Mouse (Mus musculus) spleen, adult 2 months (tissue): ENCODE measurements around the gene Rpl3. TPM values are rescaled to one million over a fixed set of nuclear protein-coding genes. Genes with fewer than 3 reads are reported as not detected.

Source experiments
- DNase-seq, 2 experiments: peaks; one replicate each; pipeline versions ENCODE4 v3.0.0 to v3.0.0-alpha.2; 2012 to 2021; ENCODE audit warnings: low spot score in 2 of 2, low read depth in 1 of 2
- H3K27ac ChIP-seq: fragments of 200-500 bp; 2 replicates; pipeline ENCODE4 v1.5.1; 2012; ENCODE audit warnings: low read length, inconsistent platforms; ENCODE audit not compliant: insufficient read depth
- H3K27me3 ChIP-seq: fragments of 200-500 bp; 2 replicates; pipeline ENCODE4 v1.6.1; 2012; ENCODE audit warnings: mild to moderate bottlenecking, moderate library complexity, low read length, inconsistent platforms; ENCODE audit not compliant: control insufficient read depth, insufficient read depth
- H3K36me3 ChIP-seq: fragments of 200-500 bp; 2 replicates; pipeline ENCODE4 v1.6.1; 2012; ENCODE audit warnings: mild to moderate bottlenecking, low read length, inconsistent platforms; ENCODE audit not compliant: control insufficient read depth, insufficient read depth
- H3K4me1 ChIP-seq: fragments of 200-500 bp; 2 replicates; pipeline ENCODE4 v1.6.1; 2011; ENCODE audit warnings: inconsistent platforms; ENCODE audit not compliant: control insufficient read depth, insufficient read depth, insufficient read length
- H3K4me3 ChIP-seq: fragments of 200-500 bp; 2 replicates; pipeline ENCODE4 v1.5.1; 2011; ENCODE audit warnings: mild to moderate bottlenecking, inconsistent platforms; ENCODE audit not compliant: insufficient read depth, insufficient read length; ENCODE audit errors: extremely low read depth
- CTCF ChIP-seq: fragments of 200-500 bp; IDR thresholded peaks from 2 replicates; pipeline ENCODE4 v1.5.1; 2011; ENCODE audit warnings: mild to moderate bottlenecking, inconsistent platforms; ENCODE audit not compliant: insufficient read depth, insufficient read length, insufficient replicate concordance; ENCODE audit errors: extremely low read depth
- POLR2A ChIP-seq: fragments of 200-500 bp; IDR thresholded peaks from 2 replicates; pipeline ENCODE4 v1.6.1; 2011; ENCODE audit warnings: low read depth, low read length, inconsistent platforms
- WGBS: fragments of 180-500 bp; shearing (Covaris S2); methylation state at CpG from one replicate; pipeline ENCODE4 v1.1.7; 2018; 5-methylcytosine and 5-hydroxymethylcytosine counted together
- polyA plus RNA-seq: library from polyadenylated mRNA; depleted of rRNA; stranded (reverse); fragments of >200 nt; gene quantifications from 2 replicates; pipeline ENCODE4 v1.2.3, GENCODE M21; 2012

Gene Rpl3
- polyA plus RNA-seq, 1 experiment: 833 TPM

DNA sequence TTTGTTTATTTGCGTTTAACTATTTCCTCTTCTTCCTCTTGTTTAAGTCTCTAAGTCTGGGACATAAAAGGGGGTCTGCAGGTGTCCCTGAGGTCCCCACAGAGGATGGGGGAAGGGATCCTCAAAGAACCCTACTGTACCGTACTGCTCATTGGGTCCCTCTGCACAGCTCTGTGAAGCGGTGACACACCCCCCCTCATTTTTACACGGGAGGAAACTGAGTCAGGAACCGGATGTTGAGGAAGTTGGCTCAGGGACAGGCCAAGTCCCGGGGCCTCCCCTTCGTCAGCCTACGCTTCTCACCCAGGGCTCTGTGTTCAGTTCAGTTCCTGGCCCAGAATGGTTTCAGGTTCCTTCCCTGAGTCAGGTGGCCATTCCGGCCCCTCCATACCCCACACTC is 39.9 kb downstream of the Rpl3 start:
- TF ChIP-seq POLR2A (no peak), CTCF (no peak)
- no peaks in the 10 kb centered on the region; the same call in 1 of the 2 replicates for H3K4me1 ChIP-seq
- DNase-seq: no peak
- no peaks in the 10 kb centered on the region for H3K36me3 ChIP-seq
- WGBS: 23% methylated on average over 9 of the region's 9 CpGs
- H3K27me3 ChIP-seq: no peaks in the 10 kb centered on the region
- no peak overlapping the region for H3K4me3 ChIP-seq
- H3K27ac ChIP-seq: no peak overlapping the region

GRCm38 (mm10) chr15:80051092-80051761 is 40.4 kb downstream of the Rpl3 start:
- Histone ChIP-seq H3K27ac (no peak overlapping the region), H3K4me1 (no peaks in the 10 kb centered on the region; the same call in 1 of the 2 replicates), H3K36me3 (no peaks in the 10 kb centered on the region), H3K27me3 (no peaks in the 10 kb centered on the region), H3K4me3 (no peak overlapping the region)
- no peak for TF ChIP-seq CTCF
- TF ChIP-seq POLR2A: no peak
- 73% methylated on average over 19 of the region's 19 CpGs for WGBS
- no peak for DNase-seq

DNA sequence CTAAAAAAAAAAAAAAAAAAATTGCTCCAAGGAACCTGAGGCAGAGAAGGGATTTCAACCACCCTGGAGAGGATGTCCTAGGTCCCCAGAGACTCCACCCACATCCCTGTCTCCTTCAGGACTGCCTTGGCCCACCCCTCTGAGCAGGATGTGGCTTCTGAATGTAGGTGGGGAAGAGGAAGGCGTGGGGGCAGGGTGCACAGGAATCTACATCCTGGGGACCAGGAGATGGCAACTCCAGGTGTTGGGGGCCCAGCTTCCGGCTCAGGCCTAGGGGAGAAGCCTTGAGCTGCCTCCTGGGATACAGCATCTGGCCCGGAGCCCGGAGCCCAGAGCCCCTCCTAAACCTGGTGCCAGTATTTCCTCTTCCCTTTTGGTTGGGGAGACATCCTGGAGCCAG is 41.6 kb downstream of the Rpl3 start:
- H3K4me3 ChIP-seq: no peak overlapping the region
- no peaks in the 10 kb centered on the region; the same call in 1 of the 2 replicates for H3K4me1 ChIP-seq
- TF ChIP-seq POLR2A (no peak), CTCF (no peak)
- H3K36me3 ChIP-seq: no peaks in the 10 kb centered on the region
- WGBS: 34% methylated on average over 4 of the region's 4 CpGs
- no peak overlapping the region for H3K27ac ChIP-seq
- H3K27me3 ChIP-seq: no peaks in the 10 kb centered on the region
- DNase-seq: no peak

DNA sequence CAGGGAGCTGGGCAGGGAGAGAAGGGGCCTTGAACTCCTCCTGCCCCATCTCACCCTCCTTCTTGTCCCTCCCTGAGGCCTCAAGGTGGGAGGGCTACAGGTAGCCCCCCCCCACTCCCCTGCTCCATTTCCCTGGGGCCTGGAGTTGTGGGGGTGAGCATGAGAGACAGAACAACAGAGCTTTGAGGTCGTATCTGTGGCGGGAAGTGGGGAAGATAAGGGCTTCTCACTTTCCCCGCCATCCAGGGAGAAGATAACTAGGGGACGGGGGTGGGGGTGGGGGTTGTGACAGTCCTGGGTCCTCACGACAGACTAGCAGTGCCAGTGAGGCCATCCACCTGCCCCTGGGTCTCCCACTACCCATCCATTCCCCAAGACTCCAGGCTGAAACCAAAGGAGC is 43.7 kb downstream of the Rpl3 start:
- no peak for TF ChIP-seq CTCF
- no peak for TF ChIP-seq POLR2A
- no peaks in the 10 kb centered on the region for H3K27me3 ChIP-seq
- DNase-seq: no peak
- no peak overlapping the region for H3K27ac ChIP-seq
- H3K4me1 ChIP-seq: no peaks in the 10 kb centered on the region; the same call in 1 of the 2 replicates
- no peaks in the 10 kb centered on the region for H3K36me3 ChIP-seq
- 53% methylated on average over 5 of the region's 5 CpGs for WGBS
- H3K4me3 ChIP-seq: no peak overlapping the region

DNA sequence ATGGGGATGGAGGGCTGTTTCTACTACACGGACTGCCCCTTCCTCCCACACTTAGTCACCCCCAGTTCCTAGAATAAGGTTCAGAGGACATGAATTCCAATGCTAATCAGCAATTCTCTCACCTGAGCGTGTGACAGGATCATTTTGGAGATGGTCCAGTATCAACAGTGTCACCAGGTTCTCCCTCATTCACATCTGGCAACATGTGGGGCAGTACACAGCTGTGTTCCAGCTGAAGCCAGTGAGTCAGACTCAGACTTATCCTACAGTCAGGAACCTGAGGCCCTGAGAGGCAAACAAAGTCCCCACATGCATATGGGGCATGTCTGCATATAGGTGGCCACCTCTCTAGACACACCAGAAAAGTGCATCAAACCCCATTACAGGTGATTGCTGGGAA is 44.4 kb downstream of the Rpl3 start:
- TF ChIP-seq CTCF (no peak), POLR2A (no peak)

GRCm38 (mm10) chr15:80045749-80046148 is 45.9 kb downstream of the Rpl3 start:
- no peak for DNase-seq

More for the DNA sequence above, 44.4 kb downstream of the Rpl3 start:
- Histone ChIP-seq H3K27me3 (no peaks in the 10 kb centered on the region), H3K4me1 (no peaks in the 10 kb centered on the region; the same call in 1 of the 2 replicates), H3K27ac (no peak overlapping the region), H3K36me3 (no peaks in the 10 kb centered on the region), H3K4me3 (no peak overlapping the region)
- no peak for DNase-seq
- 83% methylated on average over 2 of the region's 2 CpGs for WGBS

DNA sequence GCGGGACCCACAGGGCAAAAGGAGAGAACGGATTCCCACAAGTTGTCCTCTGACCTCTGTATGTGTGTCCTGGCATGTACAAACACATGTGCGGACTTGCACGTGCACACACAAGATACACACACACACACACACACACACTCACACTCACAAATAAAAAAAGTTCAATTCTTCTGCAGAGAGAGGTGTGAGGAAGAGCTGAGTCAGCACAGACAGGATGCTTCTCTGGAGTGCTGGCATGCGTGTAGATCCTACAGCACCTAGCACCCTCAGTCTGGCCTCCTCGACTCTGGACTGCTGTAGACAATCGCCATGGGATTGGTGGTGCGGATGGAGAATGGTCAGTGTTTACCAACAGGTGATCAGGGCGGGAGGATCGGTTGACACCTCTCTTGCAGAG is 47.4 kb downstream of the Rpl3 start:
- Histone ChIP-seq H3K4me1 (no peaks in the 10 kb centered on the region), H3K4me3 (no peak overlapping the region), H3K27ac (no peak overlapping the region), H3K36me3 (no peaks in the 10 kb centered on the region), H3K27me3 (no peaks in the 10 kb centered on the region)
- TF ChIP-seq CTCF (no peak), POLR2A (no peak)
- DNase-seq: no peak
- WGBS: 81% methylated on average over 10 of the region's 10 CpGs

More at GRCm38 (mm10) chr15:80045749-80046148, 45.9 kb downstream of the Rpl3 start:
- no peak overlapping the region for H3K4me3 ChIP-seq
- no peaks in the 10 kb centered on the region for H3K27me3 ChIP-seq
- H3K36me3 ChIP-seq: no peaks in the 10 kb centered on the region
- WGBS: 93% methylated on average over 2 of the region's 2 CpGs
- no peaks in the 10 kb centered on the region; the same call in 1 of the 2 replicates for H3K4me1 ChIP-seq
- no peak overlapping the region for H3K27ac ChIP-seq
- TF ChIP-seq CTCF (no peak), POLR2A (no peak)
